Mouse (Mus musculus) heart, embryonic 13.5 days (tissue): ENCODE measurements around the gene Cse1l. TPM values are rescaled to one million over a fixed set of nuclear protein-coding genes. Genes with fewer than 3 reads are reported as not detected.

Experiments
- ATAC-seq: fragments of 200-750 bp; cut with Nextera tagmentation; 2 replicates; pipeline ENCODE4 v1.8.0; 2017; ENCODE audit warnings: moderate TSS enrichment; ENCODE audit not compliant: insufficient number of reproducible peaks, low FRiP score, low TSS enrichment; ENCODE audit errors: extremely low read depth
- H3K27ac ChIP-seq: fragments of 300-500 bp; sonication (generic); replicated peaks from 2 replicates; pipeline ENCODE4 v1.5.1; 2015; ENCODE audit warnings: moderate library complexity, mild to moderate bottlenecking, inconsistent platforms
- H3K27me3 ChIP-seq: fragments of 300-500 bp; sonication (generic); replicated peaks from 2 replicates; pipeline ENCODE4 v1.6.1; 2015; ENCODE audit warnings: mild to moderate bottlenecking, inconsistent platforms
- H3K36me3 ChIP-seq: fragments of 300-500 bp; sonication (generic); 2 replicates; pipeline ENCODE4 v1.6.1; 2015; ENCODE audit warnings: mild to moderate bottlenecking, inconsistent platforms
- H3K4me1 ChIP-seq: fragments of 300-500 bp; sonication (generic); 2 replicates; pipeline ENCODE4 v1.6.1; 2015; ENCODE audit warnings: inconsistent platforms
- H3K4me2 ChIP-seq: fragments of 300-500 bp; sonication (generic); 2 replicates; pipeline ENCODE4 v1.6.1; 2015; ENCODE audit warnings: inconsistent platforms, mild to moderate bottlenecking, moderate library complexity
- H3K4me3 ChIP-seq: fragments of 300-500 bp; sonication (generic); 2 replicates; pipeline ENCODE4 v1.5.1; 2015; ENCODE audit warnings: moderate library complexity, mild to moderate bottlenecking, inconsistent platforms
- H3K9ac ChIP-seq: fragments of 300-500 bp; sonication (generic); 2 replicates; pipeline ENCODE4 v1.6.1; 2015; ENCODE audit warnings: inconsistent platforms, mild to moderate bottlenecking, moderate library complexity
- H3K9me3 ChIP-seq: fragments of 300-500 bp; sonication (generic); 2 replicates; pipeline ENCODE4 v1.6.1; 2016; ENCODE audit warnings: inconsistent platforms
- WGBS: fragments of 180-500 bp; shearing (Covaris S2); methylation state at CpG from one replicate; pipeline ENCODE4 v1.1.7; 2015; ENCODE audit warnings: mixed read lengths; 5-methylcytosine and 5-hydroxymethylcytosine counted together
- polyA plus RNA-seq: library from polyadenylated mRNA; unstranded; fragments of >200 nt; fragmentation: Nextera tagmentation; extraction: Ambion mirVana; gene quantifications from 2 replicates; pipeline ENCODE4 v1.2.1, GENCODE M21; 2015

The Cse1l gene
- polyA plus RNA-seq, result 87.6 and 88.7 TPM in 2 replicates

- peak; percentile 93 for ATAC-seq
- Histone ChIP-seq H3K9ac (peak within 1 kb of the TSS; percentile 97), H3K9me3 (no peaks in the 10 kb centered on the region), H3K27ac (peak within 1 kb of the TSS; percentile 99), H3K27me3 (no peaks in the 10 kb centered on the region), H3K36me3 (peaks cover 13% of the 10 kb centered on the region), H3K4me3 (peak within 1 kb of the TSS; percentile 81), H3K4me2 (peak within 1 kb of the TSS; percentile 86), H3K4me1 (peaks cover 28% of the 10 kb centered on the region)
- WGBS, result 1% methylated on average over 80 of the region's 80 CpGs
These were observed at the start of gene Cse1l for GRCm38 (mm10) chr2:166905711-166906522. TSS of gene Cse1l (plus strand) at chr2:166906040.

GRCm38 (mm10) chr2:166856366-166856765 lies 49.5 kb upstream of the Cse1l start:
- 79% methylated on average over 6 of the region's 6 CpGs for WGBS
- no peak overlapping the region for H3K9ac ChIP-seq
- H3K36me3 ChIP-seq, result peaks cover 99% of the 10 kb centered on the region
- no peaks in the 10 kb centered on the region for H3K4me1 ChIP-seq
- H3K9me3 ChIP-seq, result peaks cover 5% of the 10 kb centered on the region; the same call in 1 of the 2 replicates
- H3K27ac ChIP-seq, result no peak overlapping the region
- H3K27me3 ChIP-seq, result no peaks in the 10 kb centered on the region
- no peak for ATAC-seq
- H3K4me2 ChIP-seq, result no peak overlapping the region
- no peak overlapping the region for H3K4me3 ChIP-seq

- WGBS, result 81% methylated on average over 2 of the region's 2 CpGs
These were observed 48.7 kb upstream of the Cse1l start for GRCm38 (mm10) chr2:166857118-166857517.

GRCm38 (mm10) chr2:166859214-166859613 lies 46.6 kb upstream of the Cse1l start:
- Histone ChIP-seq H3K36me3 (peaks cover 96% of the 10 kb centered on the region), H3K4me2 (no peak overlapping the region), H3K4me3 (no peak overlapping the region), H3K4me1 (peaks cover 17% of the 10 kb centered on the region), H3K9ac (no peak overlapping the region), H3K27ac (no peak overlapping the region), H3K9me3 (no peaks in the 10 kb centered on the region), H3K27me3 (no peaks in the 10 kb centered on the region)
- no peak for ATAC-seq
- 85% methylated on average over 7 of the region's 7 CpGs for WGBS

More at GRCm38 (mm10) chr2:166857118-166857517, 48.7 kb upstream of the Cse1l start:
- Histone ChIP-seq H3K9me3 (peaks cover 4% of the 10 kb centered on the region; the same call in 1 of the 2 replicates), H3K9ac (no peak overlapping the region), H3K4me2 (no peak overlapping the region), H3K4me3 (no peak overlapping the region), H3K4me1 (0 out of 2 replicates have a peak, but pooled peaks cover 4% of the 10 kb centered on the region), H3K36me3 (peaks cover 99% of the 10 kb centered on the region), H3K27me3 (no peaks in the 10 kb centered on the region), H3K27ac (no peak overlapping the region)
- ATAC-seq, result no peak

GRCm38 (mm10) chr2:166862505-166862904 lies 43.3 kb upstream of the Cse1l start:
- Histone ChIP-seq H3K4me1 (peaks cover 44% of the 10 kb centered on the region), H3K4me2 (no peak overlapping the region), H3K4me3 (no peak overlapping the region), H3K27ac (peak overlapping the region; percentile 48; the same call in 1 of the 2 replicates), H3K27me3 (no peaks in the 10 kb centered on the region), H3K9me3 (no peaks in the 10 kb centered on the region), H3K36me3 (peaks cover 98% of the 10 kb centered on the region), H3K9ac (no peak overlapping the region)
- 21% methylated on average over 3 of the region's 3 CpGs for WGBS
- no peak for ATAC-seq

GRCm38 (mm10) chr2:166865476-166865875 lies 40.4 kb upstream of the Cse1l start:
- no peak overlapping the region for H3K4me3 ChIP-seq
- H3K4me2 ChIP-seq, result no peak overlapping the region
- H3K9ac ChIP-seq, result no peak overlapping the region
- no peaks in the 10 kb centered on the region for H3K9me3 ChIP-seq
- H3K27ac ChIP-seq, result no peak overlapping the region; the same call in 1 of the 2 replicates
- 45% methylated on average over 10 of the region's 10 CpGs for WGBS
- no peaks in the 10 kb centered on the region for H3K27me3 ChIP-seq
- peaks cover 98% of the 10 kb centered on the region for H3K36me3 ChIP-seq
- peaks cover 49% of the 10 kb centered on the region for H3K4me1 ChIP-seq
- ATAC-seq, result no peak

GRCm38 (mm10) chr2:166870271-166870865 lies 35.5 kb upstream of the Cse1l start:
- peaks cover 30% of the 10 kb centered on the region for H3K4me1 ChIP-seq
- peaks cover 100% of the 10 kb centered on the region for H3K36me3 ChIP-seq
- no peaks in the 10 kb centered on the region for H3K27me3 ChIP-seq
- H3K9ac ChIP-seq, result 0 out of 2 replicates have a peak overlapping the region, but pooled peaks have one; percentile 10
- no peak overlapping the region for H3K4me3 ChIP-seq
- no peak for ATAC-seq
- WGBS, result 89% methylated on average over 19 of the region's 20 CpGs
- H3K4me2 ChIP-seq, result no peak overlapping the region
- H3K27ac ChIP-seq, result peak overlapping the region; percentile 45
- H3K9me3 ChIP-seq, result no peaks in the 10 kb centered on the region

GRCm38 (mm10) chr2:166870899-166871298 lies 34.9 kb upstream of the Cse1l start:
- Histone ChIP-seq H3K27ac (peak overlapping the region; percentile 45), H3K4me2 (no peak overlapping the region), H3K9me3 (no peaks in the 10 kb centered on the region), H3K4me3 (no peak overlapping the region), H3K9ac (0 out of 2 replicates have a peak overlapping the region, but pooled peaks have one; percentile 10), H3K36me3 (peaks cover 99% of the 10 kb centered on the region), H3K27me3 (no peaks in the 10 kb centered on the region), H3K4me1 (peaks cover 25% of the 10 kb centered on the region)
- no peak for ATAC-seq
- 54% methylated on average over 10 of the region's 10 CpGs for WGBS

GRCm38 (mm10) chr2:166874675-166875280 lies 31.1 kb upstream of the Cse1l start:
- 78% methylated on average over 10 of the region's 10 CpGs for WGBS
- Histone ChIP-seq H3K36me3 (peaks cover 98% of the 10 kb centered on the region), H3K9me3 (no peaks in the 10 kb centered on the region), H3K9ac (no peak overlapping the region), H3K4me3 (no peak overlapping the region), H3K4me2 (no peak overlapping the region), H3K27ac (no peak overlapping the region), H3K27me3 (no peaks in the 10 kb centered on the region), H3K4me1 (peaks cover 15% of the 10 kb centered on the region)
- no peak for ATAC-seq

- ATAC-seq, result no peak
- H3K9me3 ChIP-seq, result no peaks in the 10 kb centered on the region
- no peak overlapping the region for H3K4me2 ChIP-seq
- H3K4me1 ChIP-seq, result peaks cover 9% of the 10 kb centered on the region
- no peaks in the 10 kb centered on the region for H3K27me3 ChIP-seq
- peaks cover 96% of the 10 kb centered on the region for H3K36me3 ChIP-seq
- H3K4me3 ChIP-seq, result no peak overlapping the region
- H3K9ac ChIP-seq, result no peak overlapping the region
- H3K27ac ChIP-seq, result no peak overlapping the region
- WGBS, result 89% methylated on average over 6 of the region's 6 CpGs
These were observed 30.3 kb upstream of the Cse1l start for GRCm38 (mm10) chr2:166875561-166875960.

- Histone ChIP-seq H3K27ac (no peak overlapping the region), H3K4me3 (no peak overlapping the region), H3K4me1 (0 out of 2 replicates have a peak, but pooled peaks cover 1% of the 10 kb centered on the region), H3K9ac (no peak overlapping the region), H3K9me3 (no peaks in the 10 kb centered on the region), H3K4me2 (no peak overlapping the region), H3K36me3 (peaks cover 96% of the 10 kb centered on the region), H3K27me3 (no peaks in the 10 kb centered on the region)
- no peak for ATAC-seq
- 90% methylated on average over 10 of the region's 10 CpGs for WGBS
These were observed 29.5 kb upstream of the Cse1l start for GRCm38 (mm10) chr2:166876331-166876730.
